In the genomic region with DNA sequence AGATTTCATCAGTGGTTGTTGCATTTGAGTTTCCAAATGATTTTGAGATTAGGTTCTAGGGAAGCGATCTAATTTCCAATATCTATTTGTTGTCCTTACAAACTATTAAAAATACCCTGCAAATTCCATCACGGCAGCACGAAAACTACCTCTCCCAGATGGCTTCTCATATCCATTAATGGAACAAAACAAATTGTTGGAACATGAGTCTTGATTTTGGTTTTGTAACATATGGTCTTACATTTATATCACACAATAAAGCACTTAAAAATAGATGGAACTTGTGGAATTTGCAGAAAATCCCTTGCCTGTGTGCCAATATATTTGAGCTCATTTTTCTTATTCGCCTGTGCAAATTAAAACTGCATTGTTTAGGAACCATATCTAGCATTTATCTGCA, we compare ENCODE assay signal across 11 mouse cellular contexts.
"Had no signal": no experiment of that assay in that cellular context is flagged by ENCODE, and none has a peak within 500 bp of the region (broad histone marks: within the 10 kb centered on the region; RNA-seq: fewer than 3 reads in every experiment).

No protein-coding gene starts in this region.

- DNase-seq: gastrocnemius, adult 2 months; gastrocnemius, postnatal 10 days; gastrocnemius, postnatal 25 days; heart, adult 18-20 months; heart, postnatal 10 days; heart, postnatal 4 days; kidney, adult 18-20 months; kidney, adult 8-10 months; kidney, postnatal 10 days; kidney, postnatal 25 days; kidney, postnatal 4 days had no signal
